In genomic region chr7:76176235-76176634, GRCm38 (mm10) we compare ENCODE assay signal across 27 mouse cellular contexts. TPM values are rescaled to one million over a fixed set of nuclear protein-coding genes. Genes with fewer than 3 reads are reported as not detected.
DNase-seq lines count a peak whose midpoint lies in the region; ATAC-seq and TF ChIP-seq lines count a peak whose summit lies in the region.
"Had no signal": no experiment of that assay in that cellular context is flagged by ENCODE, and none has a peak within 500 bp of the region (broad histone marks: within the 10 kb centered on the region; RNA-seq: fewer than 3 reads in every experiment).

No protein-coding gene starts in this region.

- no peak for TF ChIP-seq CTCF in gastrocnemius, adult 2 months (IDR thresholded peaks at IDR 0.05)

- peak; percentile 88 for ATAC-seq in activated CD4-positive, CD25-positive, alpha-beta regulatory T cell, adult 4 months
- peak; percentile 60 for ATAC-seq in megakaryocyte, adult 5-6 weeks (ENCODE audit: poor library complexity, severe bottlenecking)
- ATAC-seq: forebrain, embryonic 13.5 days; forebrain, embryonic 16.5 days; hindbrain, embryonic 16.5 days had no signal

- H3K27ac ChIP-seq in gastrocnemius, adult 2 months: no peak overlapping the region
- H3K27ac ChIP-seq: forebrain, embryonic 10.5 days; forebrain, embryonic 13.5 days; heart, embryonic 15.5 days; hindbrain, embryonic 10.5 days; hindbrain, embryonic 13.5 days had no signal

- peak; percentile 13 for DNase-seq in thymus, postnatal 0 days (ENCODE audit: low spot score)
- DNase-seq in thymus, postnatal 36 days: no peak
- no peak for DNase-seq in gastrocnemius, adult 2 months
- no peak for DNase-seq in cerebellum, adult 11 months
- DNase-seq in urinary bladder, postnatal 14 days (ENCODE audit: low spot score): no peak
- DNase-seq: adrenal gland, adult 2 months; adrenal gland, postnatal 14 days; cerebellum, adult 11-12 months; cerebellum, adult 8-10 months; cerebellum, postnatal 10 days; gastrocnemius, postnatal 25 days; heart, adult 18-20 months; heart, postnatal 10 days; heart, postnatal 36 days had no signal

- H3K4me3 ChIP-seq in gastrocnemius, adult 2 months: no peak overlapping the region
- H3K4me3 ChIP-seq: forebrain, embryonic 10.5 days; forebrain, embryonic 13.5 days; heart, embryonic 12.5 days; heart, embryonic 15.5 days; hindbrain, embryonic 10.5 days; hindbrain, embryonic 13.5 days had no signal

- intact Hi-C loops in gastrocnemius, adult 2 months (cut with DNase I): no loop called here

RNA-seq across cellular contexts. Expression of gene Agbl1, which starts 53.5 kb away (rescaled TPM):
- polyA plus RNA-seq in thymus, postnatal 0 days (2015; fragmentation: Nextera tagmentation; extraction: Ambion mirVana): 0.05 TPM in 1 of 2 replicates, not detected in the other
- not detected for polyA plus RNA-seq in activated CD4-positive, CD25-positive, alpha-beta regulatory T cell, adult 4 months (2017; shearing (Covaris generic))
- total RNA-seq in megakaryocyte, adult 5-6 weeks (2015): not detected in 2 replicates
- total RNA-seq in megakaryocyte, adult 5-6 weeks (2017): 0.15 TPM in 1 of 2 replicates, not detected in the other
- total RNA-seq in gastrocnemius, adult 2 months (2021): 10 to 100 TPM; 11.6 to 38.5 TPM
- total RNA-seq: adrenal gland, adult 2 months; adrenal gland, postnatal 14 days; ES-E14 had no signal
- polyA plus RNA-seq: adrenal gland, adult 2 months; embryonic facial prominence, embryonic 11.5 days; forebrain, embryonic 10.5 days; heart, embryonic 12.5 days; hindbrain, embryonic 13.5 days; intestine, embryonic 14.5 days had no signal

Comparison
In these comparisons a context has a peak if more than half of its experiments do, and no peak if none do; other contexts are left out.
1. RNA of gene Agbl1, which starts 53.5 kb away (total RNA-seq): 11.6 to 38.5 TPM in gastrocnemius, adult 2 months; 0.15 TPM in megakaryocyte, adult 5-6 weeks; every median in the first group is over 10 times any median in the second.